Mouse (Mus musculus) layer of hippocampus, postnatal 14 days (tissue): ENCODE data around the gene Rac1. TPM values are rescaled to one million over a fixed set of nuclear protein-coding genes. Genes with fewer than 3 reads are reported as not detected.
"Not testable (repeated sequence)": the region's sequence is repeated elsewhere in the genome, so short reads cannot be mapped to it uniquely, and the experiment has no call there.

Experiments used
- DNase-seq, 2 experiments: peaks; one replicate each; pipeline ENCODE4 v3.0.0; 2021 to 2022; ENCODE audit warnings: low spot score in 2 of 2, mixed read lengths in 1 of 2
- total RNA-seq, 2 experiments: library from RNA; stranded (reverse); gene quantifications; 2 replicates each; pipeline ENCODE4 v1.2.3; 2021

Rac1 gene
- total RNA-seq, 2 experiments from 2014 or later = 430 to 453 TPM

- DNase-seq = peak in 1 of 2 experiments; percentile 48
Observed at GRCm38 (mm10) chr5:143526698-143527331, 1.0 kb downstream of the Rac1 start.

- DNase-seq = no peak
Observed at GRCm38 (mm10) chr5:143525454-143526225, 2.2 kb downstream of the Rac1 start.

GRCm38 (mm10) chr5:143522882-143523281 is 5.0 kb downstream of the Rac1 start:
- DNase-seq = no peak

GRCm38 (mm10) chr5:143520415-143520814 is 7.4 kb downstream of the Rac1 start:
- DNase-seq = no peak

GRCm38 (mm10) chr5:143518045-143518591 is 9.7 kb downstream of the Rac1 start:
- DNase-seq = no peak

- DNase-seq = no peak
Observed at GRCm38 (mm10) chr5:143517436-143517835, 10.4 kb downstream of the Rac1 start.

- DNase-seq = no peak
Observed at GRCm38 (mm10) chr5:143517005-143517404, 10.8 kb downstream of the Rac1 start.

GRCm38 (mm10) chr5:143514878-143515277 is 13.0 kb downstream of the Rac1 start:
- no peak for DNase-seq

- no peak for DNase-seq
Observed at GRCm38 (mm10) chr5:143512305-143512704, 15.5 kb downstream of the Rac1 start.

GRCm38 (mm10) chr5:143511577-143511976 is 16.3 kb downstream of the Rac1 start:
- no peak for DNase-seq

GRCm38 (mm10) chr5:143509737-143510136 is 18.1 kb downstream of the Rac1 start:
- no peak for DNase-seq

- DNase-seq = no peak
Observed at GRCm38 (mm10) chr5:143509294-143509693, 18.5 kb downstream of the Rac1 start.

GRCm38 (mm10) chr5:143505545-143505944 is 22.3 kb downstream of the Rac1 start:
- DNase-seq = no peak

- no peak for DNase-seq
Observed at GRCm38 (mm10) chr5:143505056-143505455, 22.8 kb downstream of the Rac1 start.

- no peak for DNase-seq
Observed at GRCm38 (mm10) chr5:143504453-143504852, 23.4 kb downstream of the Rac1 start.

- DNase-seq = no peak
Observed at GRCm38 (mm10) chr5:143503740-143504139, 24.1 kb downstream of the Rac1 start.

- no peak for DNase-seq
Observed at GRCm38 (mm10) chr5:143502899-143503557, 24.8 kb downstream of the Rac1 start.

GRCm38 (mm10) chr5:143501649-143502048 is 26.2 kb downstream of the Rac1 start:
- peak in 1 of 2 experiments; percentile 37 for DNase-seq

GRCm38 (mm10) chr5:143501140-143501539 is 26.7 kb downstream of the Rac1 start:
- DNase-seq = no peak

GRCm38 (mm10) chr5:143500711-143501110 is 27.1 kb downstream of the Rac1 start:
- not testable (repeated sequence) for DNase-seq

GRCm38 (mm10) chr5:143499686-143500085 is 28.1 kb downstream of the Rac1 start:
- no peak for DNase-seq

- no peak for DNase-seq
Observed at GRCm38 (mm10) chr5:143499197-143499596, 28.6 kb downstream of the Rac1 start.
